Mouse (Mus musculus): ENCODE results near the gene Mzf1. TPM values are rescaled to one million over a fixed set of nuclear protein-coding genes. Genes with fewer than 3 reads are reported as not detected.

Mzf1 gene
- polyA plus RNA-seq, 1 experiment, result 11.9 TPM

GRCm38 (mm10) chr7:13015217-13015616 is 39.3 kb downstream of the Mzf1 start:
- no peak for TF ChIP-seq CTCF (IDR thresholded peaks at IDR 0.05; ENCODE audit: borderline replicate concordance, extremely low read depth, insufficient read depth, insufficient read length)
- no peak for TF ChIP-seq POLR2A (IDR thresholded peaks at IDR 0.05; ENCODE audit: borderline replicate concordance, extremely low read depth, insufficient read depth, insufficient read length, poor library complexity, severe bottlenecking)
- no peak for DNase-seq (ENCODE audit: low read depth)

GRCm38 (mm10) chr7:13014275-13014839 is 40.2 kb downstream of the Mzf1 start:
- TF ChIP-seq POLR2A (IDR thresholded peaks at IDR 0.05; ENCODE audit: borderline replicate concordance, extremely low read depth, insufficient read depth, insufficient read length, poor library complexity, severe bottlenecking) (no peak), CTCF (IDR thresholded peaks at IDR 0.05; ENCODE audit: borderline replicate concordance, extremely low read depth, insufficient read depth, insufficient read length) (no peak)
- no peak for DNase-seq (ENCODE audit: low read depth)

DNA sequence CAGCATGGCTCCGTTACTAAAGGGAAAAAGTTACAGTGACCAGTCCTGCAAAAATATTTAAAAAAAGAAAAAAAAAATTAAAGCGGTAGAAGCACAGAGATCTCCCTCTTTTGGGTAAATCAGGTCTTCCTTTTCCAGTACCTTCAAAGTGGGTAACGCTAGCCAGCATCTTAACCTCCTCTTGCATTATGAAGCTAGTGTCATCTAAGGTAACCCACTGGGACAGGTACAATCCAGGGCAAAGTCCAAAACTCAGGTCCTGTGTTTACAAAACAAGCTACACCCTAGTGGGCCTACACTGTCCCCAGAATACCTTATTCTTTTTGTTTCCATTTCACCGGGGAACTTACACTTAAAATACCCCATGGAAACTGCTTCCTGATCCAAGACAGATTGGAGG is 40.9 kb downstream of the Mzf1 start:
- DNase-seq (ENCODE audit: low read depth), result no peak
- TF ChIP-seq POLR2A (IDR thresholded peaks at IDR 0.05; ENCODE audit: borderline replicate concordance, extremely low read depth, insufficient read depth, insufficient read length, poor library complexity, severe bottlenecking) (no peak), CTCF (IDR thresholded peaks at IDR 0.05; ENCODE audit: borderline replicate concordance, extremely low read depth, insufficient read depth, insufficient read length) (no peak)

DNA sequence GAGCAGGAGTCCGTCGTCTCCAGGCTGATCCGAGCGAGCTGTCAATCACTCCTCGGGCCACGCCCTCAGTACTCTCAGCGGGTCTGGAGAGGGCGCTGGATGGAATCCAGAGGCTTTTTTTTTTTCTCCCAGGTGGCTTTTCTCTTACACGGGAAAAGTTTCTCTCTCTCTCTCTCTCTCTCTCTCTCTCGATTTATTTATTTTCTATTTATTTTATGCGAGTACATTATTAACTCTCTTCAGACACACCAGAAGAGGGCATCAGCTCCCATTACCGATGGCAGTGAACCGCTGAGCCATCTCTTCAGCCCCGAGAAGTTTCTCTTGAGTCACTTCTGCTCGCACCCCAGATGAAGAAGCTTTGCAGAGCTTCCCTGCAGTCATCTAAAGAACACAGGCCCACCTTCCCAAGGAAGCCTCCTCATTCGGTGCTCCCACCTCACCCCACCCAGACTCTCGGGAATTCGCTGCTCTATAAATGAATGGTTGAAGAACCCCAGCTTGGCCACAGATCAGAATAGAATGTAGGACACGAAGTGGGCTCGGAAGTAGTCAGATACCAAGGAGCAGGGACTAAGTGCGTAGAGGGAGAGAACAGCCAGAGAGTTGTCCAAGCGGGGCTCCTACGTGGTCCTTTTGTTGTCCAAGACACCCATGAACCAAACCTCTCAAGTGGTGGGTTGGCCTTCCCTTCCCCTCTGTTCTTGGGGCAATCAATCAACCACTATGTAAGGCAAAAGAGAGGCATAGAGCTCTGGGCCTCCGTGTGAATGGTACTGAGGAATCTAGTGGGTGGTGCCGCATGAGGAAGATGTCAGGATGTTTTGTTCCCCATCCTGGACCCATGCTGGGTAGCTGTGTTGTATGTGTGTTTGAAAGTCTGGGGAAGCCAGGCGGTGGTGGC is 44.3 kb downstream of the Mzf1 start, which contains the start of gene Zbtb45:
Gene Zbtb45, minus strand, starts transcription at position 30 of the 904 bp plus-strand sequence.
- no peak for DNase-seq (ENCODE audit: low read depth)
- no peak for TF ChIP-seq POLR2A (IDR thresholded peaks at IDR 0.05; ENCODE audit: borderline replicate concordance, extremely low read depth, insufficient read depth, insufficient read length, poor library complexity, severe bottlenecking)
- no peak for TF ChIP-seq CTCF (IDR thresholded peaks at IDR 0.05; ENCODE audit: borderline replicate concordance, extremely low read depth, insufficient read depth, insufficient read length)

GRCm38 (mm10) chr7:13009143-13010004 is 45.2 kb downstream of the Mzf1 start:
- DNase-seq (ENCODE audit: low read depth), result peak; percentile 99
- TF ChIP-seq CTCF (IDR thresholded peaks at IDR 0.05; ENCODE audit: borderline replicate concordance, extremely low read depth, insufficient read depth, insufficient read length), result peak; percentile 96
- TF ChIP-seq POLR2A (IDR thresholded peaks at IDR 0.05; ENCODE audit: borderline replicate concordance, extremely low read depth, insufficient read depth, insufficient read length, poor library complexity, severe bottlenecking), result peak; percentile 11; the same call in 1 of the 2 replicates

DNA sequence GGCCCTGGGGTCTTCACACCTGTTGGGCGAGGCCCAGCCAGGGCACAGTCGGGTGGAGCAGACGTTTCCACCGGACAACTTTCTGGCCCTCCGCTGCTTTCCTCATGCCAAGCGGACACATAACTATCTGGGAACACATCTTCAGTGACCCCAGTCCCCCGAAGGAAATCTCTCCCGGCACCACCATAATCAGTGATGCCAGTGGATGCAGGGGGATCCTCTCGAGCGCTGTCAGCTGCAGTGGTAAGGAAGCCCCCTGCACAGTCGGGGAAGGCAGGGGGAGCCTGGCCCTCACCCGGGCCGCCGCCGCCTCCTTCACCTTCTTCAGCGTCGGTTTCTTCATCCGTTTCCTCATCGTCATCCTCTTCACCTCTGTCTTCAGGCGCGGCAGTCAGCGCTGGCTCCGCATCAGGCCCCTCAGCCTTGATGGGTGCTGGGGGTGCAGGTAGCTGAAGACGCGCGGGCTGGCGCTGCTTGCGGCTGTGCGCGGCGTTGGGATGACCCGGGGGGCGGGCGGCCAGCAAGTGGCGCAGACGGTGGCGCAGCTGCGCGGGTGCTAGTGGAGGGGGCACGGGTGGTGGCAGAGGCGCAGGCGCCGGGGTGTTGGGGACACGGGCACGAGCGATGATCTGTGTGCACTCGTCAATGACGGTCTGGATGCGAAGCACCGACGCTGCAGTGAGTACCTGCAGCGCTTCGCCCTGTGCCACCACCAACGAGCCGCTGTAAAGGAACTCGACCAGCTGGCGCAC is 47.0 kb downstream of the Mzf1 start:
- no peak for TF ChIP-seq CTCF (IDR thresholded peaks at IDR 0.05; ENCODE audit: borderline replicate concordance, extremely low read depth, insufficient read depth, insufficient read length)
- TF ChIP-seq POLR2A (IDR thresholded peaks at IDR 0.05; ENCODE audit: borderline replicate concordance, extremely low read depth, insufficient read depth, insufficient read length, poor library complexity, severe bottlenecking), result no peak
- DNase-seq (ENCODE audit: low read depth), result no peak

DNA sequence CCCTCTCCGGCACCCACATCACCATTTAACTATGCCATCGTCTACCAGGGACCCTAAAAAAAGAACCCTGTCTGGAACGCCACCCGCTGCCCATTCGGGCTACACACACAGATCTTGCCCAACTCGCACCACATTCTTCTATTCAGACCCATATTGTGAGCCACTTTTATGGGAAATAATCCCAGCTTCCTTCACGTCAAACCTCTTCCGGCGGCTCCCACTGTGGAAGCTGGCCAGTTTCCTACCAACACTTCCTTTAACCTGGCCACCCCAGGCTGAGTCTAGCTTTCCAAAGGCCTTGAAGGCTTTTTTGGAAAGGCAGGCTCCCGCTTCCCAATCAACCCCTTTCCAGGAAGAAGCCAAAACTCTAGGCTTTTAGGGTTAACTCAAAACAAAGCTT is 48.0 kb downstream of the Mzf1 start:
- DNase-seq (ENCODE audit: low read depth), result no peak
- TF ChIP-seq CTCF (IDR thresholded peaks at IDR 0.05; ENCODE audit: borderline replicate concordance, extremely low read depth, insufficient read depth, insufficient read length), result no peak
- TF ChIP-seq POLR2A (IDR thresholded peaks at IDR 0.05; ENCODE audit: borderline replicate concordance, extremely low read depth, insufficient read depth, insufficient read length, poor library complexity, severe bottlenecking), result no peak

GRCm38 (mm10) chr7:13006011-13006410 is 48.6 kb downstream of the Mzf1 start:
- TF ChIP-seq POLR2A (IDR thresholded peaks at IDR 0.05; ENCODE audit: borderline replicate concordance, extremely low read depth, insufficient read depth, insufficient read length, poor library complexity, severe bottlenecking) (no peak), CTCF (IDR thresholded peaks at IDR 0.05; ENCODE audit: borderline replicate concordance, extremely low read depth, insufficient read depth, insufficient read length) (no peak)
- peak; percentile 24 for DNase-seq (ENCODE audit: low read depth)

DNA sequence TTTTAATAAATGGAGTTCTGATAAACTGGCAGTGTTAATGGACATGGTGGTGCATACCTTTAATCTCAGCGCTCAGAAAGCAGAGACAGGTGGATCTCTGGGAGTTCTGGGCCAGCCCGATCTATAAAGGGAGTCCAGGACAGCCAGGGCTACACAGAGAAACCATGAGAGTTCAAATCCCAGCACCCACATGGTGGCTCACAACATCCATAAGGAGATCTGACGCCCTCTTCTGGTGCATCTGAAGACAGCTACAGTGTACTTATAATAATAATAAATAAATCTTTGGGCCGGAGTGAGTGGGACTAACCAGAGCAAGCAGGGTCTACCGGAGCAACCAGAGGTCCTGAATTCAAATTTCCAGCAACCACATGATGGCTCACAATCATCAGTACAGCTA is 51.2 kb downstream of the Mzf1 start:
- no peak for TF ChIP-seq POLR2A (IDR thresholded peaks at IDR 0.05; ENCODE audit: borderline replicate concordance, extremely low read depth, insufficient read depth, insufficient read length, poor library complexity, severe bottlenecking)
- no peak for TF ChIP-seq CTCF (IDR thresholded peaks at IDR 0.05; ENCODE audit: borderline replicate concordance, extremely low read depth, insufficient read depth, insufficient read length)
- no peak for DNase-seq (ENCODE audit: low read depth)

GRCm38 (mm10) chr7:13001584-13001983 is 53.0 kb downstream of the Mzf1 start:
- TF ChIP-seq CTCF (IDR thresholded peaks at IDR 0.05; ENCODE audit: borderline replicate concordance, extremely low read depth, insufficient read depth, insufficient read length), result no peak
- DNase-seq (ENCODE audit: low read depth), result no peak

Data from brain, embryonic 14.5 days (tissue).